Mouse (Mus musculus) cerebellum, postnatal 4 days (tissue): Measurements from ENCODE around the gene Vmn2r116.
"Not testable (repeated sequence)": the region's sequence is repeated elsewhere in the genome, so short reads cannot be mapped to it uniquely, and the experiment has no call there.

Source experiments
- DNase-seq, 2 experiments: peaks; one replicate each; pipeline ENCODE4 v3.0.0; 2022; ENCODE audit warnings: low spot score in 2 of 2, mixed read lengths in 1 of 2

Gene Vmn2r116

DNA sequence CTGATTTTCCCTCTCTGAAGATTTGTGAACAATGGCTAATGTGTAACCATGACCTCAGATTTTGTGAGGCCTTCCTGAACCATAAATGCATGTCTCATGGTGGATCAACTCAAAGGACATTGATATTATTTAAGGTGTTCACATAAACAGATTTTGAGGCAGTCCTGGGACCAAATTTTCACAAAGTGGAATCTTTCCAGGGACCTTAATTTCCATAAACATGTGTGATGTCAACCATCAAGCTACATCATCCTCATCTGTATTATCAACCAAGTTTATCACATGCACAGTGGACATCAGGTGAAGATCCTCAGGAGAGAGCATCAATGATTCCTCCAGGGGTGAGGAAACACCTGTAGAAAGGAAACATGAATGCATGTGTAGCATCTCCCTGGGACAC is at the start of gene Vmn2r116:
Vmn2r116 (plus strand) TSS at position 301 of the 400 bp plus-strand sequence.
- not testable (repeated sequence) for DNase-seq

GRCm38 (mm10) chr17:23343441-23343840 is 41.0 kb upstream of the Vmn2r116 start, which contains the start of gene Vmn2r115:
TSS of gene Vmn2r115 (plus strand) at chr17:23343741.
- DNase-seq: not testable (repeated sequence)

- no peak for DNase-seq
Measured at GRCm38 (mm10) chr17:23351644-23352043, 32.8 kb upstream of the Vmn2r116 start.

DNA sequence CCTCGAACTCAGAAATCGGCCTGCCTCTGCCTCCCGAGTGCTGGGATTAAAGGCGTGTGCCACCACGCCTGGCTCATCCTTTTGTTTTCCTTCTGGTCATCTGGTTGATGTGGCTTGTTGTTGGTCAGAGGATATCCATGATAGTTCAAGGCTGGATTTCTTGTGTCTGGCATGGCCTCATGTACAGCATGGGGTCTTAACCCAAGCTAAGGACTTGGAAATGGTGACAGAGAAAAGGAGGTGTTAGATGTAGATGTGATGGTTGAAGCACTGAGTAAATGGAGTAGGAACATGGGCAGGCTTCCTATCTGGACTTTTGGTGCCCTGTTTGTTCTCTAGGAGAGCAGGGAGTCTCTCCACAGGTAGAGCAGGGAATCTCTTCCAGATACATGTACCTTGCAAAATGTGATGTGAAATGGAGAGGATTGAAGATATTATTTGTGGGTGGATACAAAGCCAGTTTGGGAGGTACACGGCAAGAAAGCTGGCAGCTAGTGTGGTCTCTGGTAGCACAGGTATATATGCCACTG is 48.8 kb downstream of the Vmn2r116 start:
- no peak for DNase-seq
